Mouse (Mus musculus): ENCODE measurements at regions not wholly inside any gene's neighbourhood (a gene's known extent, or its start where the extent isn't known, plus 50 kb on each side); places are given as distances from the start of the nearest gene placed in this dataset.

GRCm38 (mm10) chr12:112335641-112336040 lies 153.6 kb upstream of the A530016L24Rik start:
- peak; percentile 55 for DNase-seq (ENCODE audit: low read depth, low spot score)

DNA sequence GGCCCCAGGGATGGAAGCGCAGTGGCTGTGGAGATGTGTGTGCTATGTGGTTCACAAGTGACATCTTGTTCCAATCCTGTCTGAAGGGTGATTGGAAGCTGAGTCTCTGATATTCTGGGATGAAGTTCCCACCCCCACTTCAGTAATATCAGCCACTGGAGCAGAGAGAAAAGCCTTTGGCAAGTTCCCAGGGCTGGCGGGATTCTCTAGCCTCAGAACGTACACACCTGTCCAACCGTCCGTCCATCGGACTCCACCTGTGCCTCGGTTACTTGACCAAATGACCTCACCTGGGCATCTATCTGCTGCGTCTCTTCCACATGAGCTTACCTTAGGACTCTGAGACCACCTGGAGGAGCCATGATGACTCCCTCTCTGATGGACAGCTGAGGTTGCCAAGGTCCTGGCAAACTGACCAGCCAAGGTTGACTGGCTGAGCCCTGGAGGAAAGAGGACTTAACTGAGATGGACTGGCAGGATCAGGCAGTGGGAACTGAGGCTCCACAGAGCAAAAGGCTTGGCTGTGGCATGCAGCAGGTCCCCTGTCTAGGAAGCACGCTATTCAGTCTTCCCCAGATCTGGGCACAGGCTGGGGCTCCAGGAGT lies 152.5 kb upstream of the A530016L24Rik start:
- no peak for DNase-seq (ENCODE audit: low read depth, low spot score)

DNA sequence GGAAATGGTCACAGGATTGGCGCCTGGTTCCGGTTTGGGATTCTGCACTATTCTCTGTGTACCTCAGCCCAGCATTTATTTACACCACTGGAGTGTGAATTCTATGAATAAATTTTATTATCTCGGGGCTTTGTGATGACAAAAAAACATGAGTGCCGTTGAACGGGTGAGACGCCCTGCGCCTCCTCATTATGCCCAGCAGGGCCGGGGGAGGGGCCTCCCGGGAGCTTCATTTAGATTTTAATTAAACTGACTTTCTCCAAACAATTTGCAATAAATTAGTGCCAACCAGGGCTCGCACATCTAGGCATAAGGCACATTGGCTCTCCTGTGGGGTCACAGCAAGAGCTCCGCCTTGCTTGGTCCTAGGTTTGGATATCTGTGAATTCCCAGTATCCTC lies 151.8 kb upstream of the A530016L24Rik start:
- no peak for DNase-seq (ENCODE audit: low read depth, low spot score)

GRCm38 (mm10) chr12:112338976-112339375 lies 150.3 kb upstream of the A530016L24Rik start:
- DNase-seq (ENCODE audit: low read depth, low spot score) = no peak

- DNase-seq (ENCODE audit: low read depth, low spot score) = peak; percentile 41
Observed at GRCm38 (mm10) chr12:112339481-112340179, 149.6 kb upstream of the A530016L24Rik start.

- peak; percentile 79 for DNase-seq (ENCODE audit: low read depth, low spot score)
Observed at GRCm38 (mm10) chr12:112340248-112340647, 149.0 kb upstream of the A530016L24Rik start.

- no peak for DNase-seq (ENCODE audit: low read depth, low spot score)
Observed at GRCm38 (mm10) chr12:112341726-112342469, 147.3 kb upstream of the A530016L24Rik start.

DNA sequence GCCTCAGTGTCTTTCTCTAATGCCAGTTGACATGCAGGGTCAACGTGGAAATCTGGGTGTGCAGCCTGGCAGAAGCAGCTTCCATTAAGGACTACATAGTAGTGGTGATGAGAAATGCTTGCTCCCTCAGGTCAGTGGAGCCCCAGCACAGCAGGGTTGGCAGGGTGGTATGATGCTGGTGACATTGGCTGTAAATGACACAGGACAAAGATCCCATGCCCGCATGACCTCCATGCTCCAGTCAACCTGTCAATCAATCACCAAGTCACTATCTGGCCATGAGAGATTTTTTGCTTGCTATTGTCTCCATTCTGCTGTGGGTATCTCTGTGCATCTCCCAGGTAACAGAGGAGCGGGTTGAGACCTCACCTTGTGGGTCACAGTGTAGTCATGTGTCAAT lies 146.2 kb upstream of the A530016L24Rik start:
- DNase-seq (ENCODE audit: low read depth, low spot score) = no peak

- peak; percentile 81 for DNase-seq (ENCODE audit: low read depth, low spot score)
Observed at GRCm38 (mm10) chr12:112344285-112344684, 145.0 kb upstream of the A530016L24Rik start.

- DNase-seq (ENCODE audit: low read depth, low spot score) = no peak
Observed at GRCm38 (mm10) chr12:112345797-112346196, 143.5 kb upstream of the A530016L24Rik start.

DNA sequence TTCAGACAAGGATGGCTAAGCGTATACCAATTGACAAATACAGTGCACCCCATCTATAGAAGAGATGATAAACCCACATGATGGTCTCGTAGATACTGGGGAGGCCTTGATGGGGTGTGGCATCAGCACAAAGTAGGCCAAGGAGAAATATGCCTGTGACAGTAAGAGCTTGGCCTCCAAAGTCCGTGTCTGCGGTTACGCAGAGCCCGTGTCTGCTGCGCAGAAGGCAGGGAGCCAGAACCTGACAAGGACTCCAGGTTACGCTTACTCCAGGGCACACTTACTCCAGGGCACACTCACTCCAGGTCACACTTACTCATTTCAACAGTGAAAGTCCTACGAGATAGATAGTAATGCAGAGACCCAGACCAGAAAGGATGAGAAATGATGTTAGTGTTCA lies 141.1 kb upstream of the A530016L24Rik start:
- DNase-seq (ENCODE audit: low read depth, low spot score) = no peak

GRCm38 (mm10) chr12:112349676-112350318 lies 139.5 kb upstream of the A530016L24Rik start:
- DNase-seq (ENCODE audit: low read depth, low spot score) = no peak

GRCm38 (mm10) chr12:112350733-112351132 lies 138.5 kb upstream of the A530016L24Rik start:
- no peak for DNase-seq (ENCODE audit: low read depth, low spot score)

GRCm38 (mm10) chr12:112363349-112363748 lies 125.9 kb upstream of the A530016L24Rik start:
- no peak for DNase-seq (ENCODE audit: low read depth, low spot score)

DNA sequence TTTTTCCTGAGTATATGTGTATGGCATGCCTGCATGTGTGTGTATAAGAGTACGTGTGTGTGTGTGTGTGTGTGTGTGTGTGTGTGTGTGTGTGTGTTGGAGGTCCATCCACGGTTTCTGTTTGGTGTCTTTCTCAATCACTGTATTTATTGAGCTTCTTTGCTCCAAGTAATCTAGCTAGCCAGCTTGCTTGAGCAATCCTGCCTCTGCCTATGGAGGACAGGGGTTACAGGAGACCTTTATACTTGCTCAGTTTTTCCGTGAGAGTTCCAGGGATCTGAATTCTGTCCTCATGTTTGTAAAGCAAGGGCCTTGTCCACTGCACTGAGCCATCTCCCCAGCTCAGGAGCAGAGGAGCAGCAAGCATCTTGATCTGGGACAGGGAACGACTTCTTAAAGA lies 122.0 kb upstream of the A530016L24Rik start:
- DNase-seq (ENCODE audit: low read depth, low spot score) = no peak

- no peak for DNase-seq (ENCODE audit: low read depth, low spot score)
Observed at GRCm38 (mm10) chr12:112368112-112368511, 121.1 kb upstream of the A530016L24Rik start.

DNA sequence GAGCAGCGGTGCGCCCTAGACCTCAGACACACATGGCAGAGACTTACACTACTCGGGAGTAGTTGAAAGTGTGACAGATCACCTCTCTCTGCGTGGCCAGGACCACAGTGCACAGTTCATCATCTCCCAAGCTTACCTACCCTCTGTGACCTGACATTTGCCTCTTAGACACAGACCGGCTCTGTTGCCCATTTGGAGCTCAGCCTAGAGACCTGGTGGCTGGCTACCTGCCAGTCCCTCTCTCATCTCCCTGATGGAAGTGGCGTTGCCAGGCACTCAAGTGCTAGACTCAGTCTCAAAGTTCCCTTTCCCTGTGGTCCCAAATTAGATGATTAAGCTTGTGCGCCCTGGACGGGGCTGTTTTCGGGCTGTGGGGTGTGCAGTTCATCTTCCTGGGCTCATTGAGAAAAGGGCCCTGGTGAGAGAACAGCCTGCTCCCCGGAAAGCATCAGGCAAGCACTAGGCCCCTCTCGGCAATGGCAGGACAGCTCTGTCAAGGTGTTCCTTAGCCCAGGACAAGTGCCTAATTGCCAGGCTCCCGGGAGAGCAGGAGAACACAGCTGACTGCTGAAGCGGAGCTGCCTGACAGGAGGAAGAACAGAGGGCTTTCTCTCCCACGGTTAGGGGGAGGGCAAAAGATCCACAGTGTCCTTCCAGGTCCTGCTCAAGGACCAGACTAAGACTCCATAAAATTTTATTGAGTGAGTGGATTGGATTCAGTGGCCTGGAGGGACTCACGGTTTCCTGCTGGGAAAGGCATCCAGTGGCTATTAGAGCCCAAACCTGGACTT lies 119.5 kb upstream of the A530016L24Rik start:
- DNase-seq (ENCODE audit: low read depth, low spot score) = peak; percentile 49

- no peak for DNase-seq (ENCODE audit: low read depth, low spot score)
Observed at GRCm38 (mm10) chr12:112372234-112373050, 116.8 kb upstream of the A530016L24Rik start.

GRCm38 (mm10) chr12:112373966-112374365 lies 115.3 kb upstream of the A530016L24Rik start:
- peak; percentile 79 for DNase-seq (ENCODE audit: low read depth, low spot score)

GRCm38 (mm10) chr12:112376236-112376635 lies 113.0 kb upstream of the A530016L24Rik start:
- DNase-seq (ENCODE audit: low read depth, low spot score) = peak; percentile 65
